Mouse (Mus musculus): ENCODE data around the gene Fgd6.

- TF ChIP-seq CTCF (IDR thresholded peaks at IDR 0.05; ENCODE audit: control insufficient read depth, insufficient read depth, insufficient replicate concordance, low read depth, low read length) (no peak), POLR2A (IDR thresholded peaks at IDR 0.05; ENCODE audit: control insufficient read depth, low read depth, low read length) (no peak)
Measured at GRCm38 (mm10) chr10:94086315-94086714, 50.5 kb downstream of the Fgd6 start.

All from testis, adult 2 months (tissue).